Mouse (Mus musculus): ENCODE measurements around the gene Abcg1.

GRCm38 (mm10) chr17:31074666-31075065, 17.2 kb downstream of the Abcg1 start:
- TF ChIP-seq POLR2A (IDR thresholded peaks at IDR 0.05; ENCODE audit: borderline replicate concordance, extremely low read depth, low read depth, low read length) (no peak), CTCF (IDR thresholded peaks at IDR 0.05; ENCODE audit: insufficient read depth, low read length) (no peak)
